In genomic region chr6:52006649-52007218, GRCm38 (mm10) we compare ENCODE assay signal across 9 mouse cellular contexts. TPM values are rescaled to one million over a fixed set of nuclear protein-coding genes. Genes with fewer than 3 reads are reported as not detected.
DNase-seq lines count a peak whose midpoint lies in the region; ATAC-seq and TF ChIP-seq lines count a peak whose summit lies in the region.
"Had no signal": no experiment of that assay in that cellular context is flagged by ENCODE, and none has a peak within 500 bp of the region (broad histone marks: within the 10 kb centered on the region; RNA-seq: fewer than 3 reads in every experiment).

No protein-coding gene starts in this region.

- no peak for TF ChIP-seq EP300 in heart, adult 2 months (IDR thresholded peaks at IDR 0.05; ENCODE audit: insufficient read depth, low read depth, low read length)

- peak overlapping the region; percentile 30; the same call in 1 of the 2 replicates for H3K4me3 ChIP-seq in heart, adult 2 months
- no peak overlapping the region for H3K4me3 ChIP-seq in hindbrain, embryonic 16.5 days (ENCODE audit: low read length)
- H3K4me3 ChIP-seq in macrophage (ENCODE audit: inconsistent target): peak overlapping the region; percentile 11; the same call in 1 of the 2 replicates
- H3K4me3 ChIP-seq: erythroblast, embryonic 14.5 days had no signal

- peak overlapping the region; percentile 37 for H3K4me2 ChIP-seq in hindbrain, embryonic 16.5 days (ENCODE audit: low read length)

- H3K27ac ChIP-seq in heart, adult 2 months: peak overlapping the region; percentile 31; the same call in 1 of the 2 replicates
- no peak overlapping the region for H3K27ac ChIP-seq in hindbrain, embryonic 16.5 days (ENCODE audit: low read depth, low read length)
- H3K27ac ChIP-seq in macrophage: no peak overlapping the region

- no peaks in the 10 kb centered on the region for H3K36me3 ChIP-seq in heart, adult 2 months (ENCODE audit: control insufficient read depth, insufficient read depth, low read length)
- no peaks in the 10 kb centered on the region for H3K36me3 ChIP-seq in hindbrain, embryonic 16.5 days (ENCODE audit: control insufficient read depth, insufficient read depth, low read length)
- peaks cover 9% of the 10 kb centered on the region; the same call in 1 of the 2 replicates for H3K36me3 ChIP-seq in macrophage (ENCODE audit: inconsistent target)

- peaks cover 9% of the 10 kb centered on the region for H3K27me3 ChIP-seq in heart, adult 2 months (ENCODE audit: control insufficient read depth, insufficient read depth, low read length)
- peaks cover 27% of the 10 kb centered on the region for H3K27me3 ChIP-seq in hindbrain, embryonic 16.5 days (replicated peaks; ENCODE audit: control insufficient read depth, insufficient read depth, low read length)

- H3K9ac ChIP-seq in heart, adult 2 months (ENCODE audit: low read depth, low read length): peak overlapping the region; percentile 20; the same call in 1 of the 2 replicates
- no peak overlapping the region for H3K9ac ChIP-seq in hindbrain, embryonic 16.5 days (ENCODE audit: low read depth, low read length)

- H3K79me2 ChIP-seq in heart, adult 2 months (replicated peaks; ENCODE audit: control insufficient read depth, insufficient read depth, low read length): peaks cover 2% of the 10 kb centered on the region; the same call in 1 of the 2 replicates
- H3K79me2 ChIP-seq in macrophage (ENCODE audit: inconsistent target): peaks cover 99% of the 10 kb centered on the region

- peaks cover 4% of the 10 kb centered on the region for H3K4me1 ChIP-seq in heart, adult 2 months (ENCODE audit: control insufficient read depth, insufficient read depth, low read length)
- H3K4me1 ChIP-seq in hindbrain, embryonic 16.5 days (ENCODE audit: control insufficient read depth, insufficient read depth, low read depth, low read length): peaks cover 1% of the 10 kb centered on the region; the same call in 1 of the 2 replicates

- no peak for TF ChIP-seq POLR2A in heart, adult 2 months (IDR thresholded peaks at IDR 0.05; ENCODE audit: insufficient read depth, low read depth, low read length)

- no peak for DNase-seq in heart, adult 2 months
- no peak for DNase-seq in heart, adult 8-10 months (ENCODE audit: low spot score)
- peak; percentile 17 for DNase-seq in ES-CJ7 (ENCODE audit: low read depth, low spot score)
- no peak for DNase-seq in thymus, postnatal 10 days (ENCODE audit: low spot score in 2 of 2)
- DNase-seq in left cerebral cortex, postnatal 14 days (ENCODE audit: low spot score in 2 of 2): no peak
- no peak for DNase-seq in urinary bladder, postnatal 25 days (ENCODE audit: low spot score)

- no peaks in the 10 kb centered on the region for H3K9me3 ChIP-seq in hindbrain, embryonic 16.5 days (ENCODE audit: control insufficient read depth, low read length)

- TF ChIP-seq CTCF in heart, adult 2 months (IDR thresholded peaks at IDR 0.05): no peak

- intact Hi-C loops in heart, adult 2 months (cut with DNase I): loop anchor here (10.0 kb wide), 1 partner anchor 542 kb away; the partner anchor contains the start of gene Hnrnpa2b1
- intact Hi-C loops in left cerebral cortex, postnatal 14 days (cut with DNase I): loop anchor here (5.0 to 10.0 kb wide), 3 partner anchors 156 to 834 kb away; partner anchors contain the start of genes Evx1 and Hoxa2

- WGBS in heart, adult 2 months: 36% methylated on average over 13 of the region's 13 CpGs
- 16% methylated on average over 13 of the region's 13 CpGs for WGBS in hindbrain, embryonic 16.5 days
- 50% methylated on average over 13 of the region's 13 CpGs for WGBS in macrophage (ENCODE audit: missing documents)

- ATAC-seq in hindbrain, embryonic 16.5 days: no peak

RNA-seq across cellular contexts. Expression of gene Skap2, which starts 5.6 kb away (rescaled TPM):
- total RNA-seq in heart, adult 2 months (2021): 1 to 10 TPM; 8.6 to 8.9 TPM
- polyA plus RNA-seq in heart, adult 2 months (2012; rRNA removed): 5.0 and 6.7 TPM in 2 replicates
- 10 to 100 TPM in 3 of 4 experiments, 1 to 10 TPM in 1; 8.8 to 12.2 (median 11.0) TPM for total RNA-seq in heart, adult 8-10 months (2022)
- 23.8 and 30.3 TPM in 2 replicates for polyA plus RNA-seq in hindbrain, embryonic 16.5 days (2015; fragmentation: Nextera tagmentation; extraction: Ambion mirVana)
- 100 to 1,000 TPM; 231 to 577 (median 485) TPM for total RNA-seq in macrophage (2018; cell fraction: chromatin; rRNA removed)
- 100 to 1,000 TPM; 133 to 221 (median 165) TPM for total RNA-seq in macrophage (2018; cell fraction: cytosol; rRNA removed)
- total RNA-seq in macrophage (2018; cell fraction: nucleus; rRNA removed): 100 to 1,000 TPM; 205 to 459 (median 294) TPM
- polyA plus RNA-seq in macrophage (2018): 179 to 449 TPM (median 180 TPM) in 3 replicates
- total RNA-seq in left cerebral cortex, postnatal 14 days (2021): 1 to 10 TPM; 6.9 to 7.4 TPM
